Comparison of ENCODE assay signal across 9 mouse cellular contexts in the genomic region with DNA sequence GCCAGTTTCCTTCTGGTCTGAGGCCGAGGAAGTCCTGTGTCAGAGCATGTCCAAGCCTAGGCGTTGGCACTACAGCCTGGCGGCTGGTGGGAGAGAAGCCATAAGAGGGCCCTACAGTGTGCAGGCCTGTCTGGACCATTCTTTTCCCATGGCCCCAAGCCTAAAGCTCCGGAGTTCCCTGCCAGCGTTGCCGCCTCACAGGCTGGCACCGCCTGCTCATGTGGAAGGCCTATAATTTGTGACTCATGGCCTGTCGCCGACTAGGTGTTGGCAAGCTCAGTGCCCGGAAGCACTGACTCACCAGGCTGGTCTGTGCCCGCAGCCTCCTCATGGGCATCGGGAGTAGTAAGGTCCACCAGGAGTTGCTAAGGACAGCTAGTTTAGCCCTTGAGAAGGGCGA. TPM values are rescaled to one million over a fixed set of nuclear protein-coding genes. Genes with fewer than 3 reads are reported as not detected.
DNase-seq lines count a peak whose midpoint lies in the region; ATAC-seq lines count a peak whose summit lies in the region.
"Had no signal": no experiment of that assay in that cellular context is flagged by ENCODE, and none has a peak within 500 bp of the region (broad histone marks: within the 10 kb centered on the region; RNA-seq: fewer than 3 reads in every experiment).

No protein-coding gene starts in this region.

- H3K9ac ChIP-seq in heart, embryonic 12.5 days, result no peak overlapping the region
- no peak overlapping the region for H3K9ac ChIP-seq in neural tube, embryonic 14.5 days (replicated peaks; ENCODE audit: low read depth, low read length)
- H3K9ac ChIP-seq in intestine, embryonic 15.5 days, result no peak overlapping the region
- H3K9ac ChIP-seq: neural tube, embryonic 12.5 days had no signal

- WGBS in heart, embryonic 12.5 days, result 87% methylated on average over 13 of the region's 13 CpGs
- 85% methylated on average over 13 of the region's 13 CpGs for WGBS in neural tube, embryonic 14.5 days
- WGBS in intestine, embryonic 15.5 days, result 93% methylated on average over 13 of the region's 13 CpGs

- no peaks in the 10 kb centered on the region for H3K27me3 ChIP-seq in heart, embryonic 12.5 days (replicated peaks)
- no peaks in the 10 kb centered on the region for H3K27me3 ChIP-seq in neural tube, embryonic 14.5 days (ENCODE audit: control insufficient read depth, insufficient read depth, low read length)
- H3K27me3 ChIP-seq in intestine, embryonic 15.5 days (replicated peaks), result no peaks in the 10 kb centered on the region
- H3K27me3 ChIP-seq: neural tube, embryonic 12.5 days had no signal

- H3K36me3 ChIP-seq in heart, embryonic 12.5 days, result no peaks in the 10 kb centered on the region
- no peaks in the 10 kb centered on the region for H3K36me3 ChIP-seq in neural tube, embryonic 14.5 days (ENCODE audit: control insufficient read depth, insufficient read depth, low read length)
- H3K36me3 ChIP-seq in intestine, embryonic 15.5 days, result no peaks in the 10 kb centered on the region
- H3K36me3 ChIP-seq: neural tube, embryonic 12.5 days had no signal

- peak; percentile 30 to 50 for DNase-seq in heart, adult 18-20 months
- peak; percentile 95 for DNase-seq in MN1 (ENCODE audit: low spot score)
- peak; percentile 93 to 94 for DNase-seq in cerebellum, postnatal 25 days
- DNase-seq in kidney, adult 8-10 months, result peak; percentile 50 to 73
- no peak for DNase-seq in T-cell, adult 2 months (ENCODE audit: low spot score)

- H3K4me1 ChIP-seq in heart, embryonic 12.5 days (replicated peaks), result peaks cover 11% of the 10 kb centered on the region; the same call in 1 of the 2 replicates
- 0 out of 2 replicates have a peak, but pooled peaks cover 2% of the 10 kb centered on the region for H3K4me1 ChIP-seq in neural tube, embryonic 14.5 days (ENCODE audit: control insufficient read depth, insufficient read depth, low read length)
- H3K4me1 ChIP-seq in intestine, embryonic 15.5 days (replicated peaks), result 0 out of 2 replicates have a peak, but pooled peaks cover 10% of the 10 kb centered on the region
- H3K4me1 ChIP-seq: neural tube, embryonic 12.5 days had no signal

- no peak overlapping the region for H3K4me2 ChIP-seq in heart, embryonic 12.5 days
- H3K4me2 ChIP-seq in neural tube, embryonic 14.5 days (ENCODE audit: low read depth, low read length), result no peak overlapping the region
- no peak overlapping the region for H3K4me2 ChIP-seq in intestine, embryonic 15.5 days (replicated peaks)
- H3K4me2 ChIP-seq: neural tube, embryonic 12.5 days had no signal

- H3K4me3 ChIP-seq in heart, embryonic 12.5 days, result no peak overlapping the region
- H3K4me3 ChIP-seq in neural tube, embryonic 14.5 days (ENCODE audit: low read depth, low read length), result no peak overlapping the region
- H3K4me3 ChIP-seq in intestine, embryonic 15.5 days (replicated peaks), result no peak overlapping the region
- H3K4me3 ChIP-seq: neural tube, embryonic 12.5 days had no signal

- no peaks in the 10 kb centered on the region; the same call in 1 of the 2 replicates for H3K9me3 ChIP-seq in heart, embryonic 12.5 days (replicated peaks)
- H3K9me3 ChIP-seq in neural tube, embryonic 14.5 days (ENCODE audit: control insufficient read depth, low read length), result no peaks in the 10 kb centered on the region
- no peaks in the 10 kb centered on the region for H3K9me3 ChIP-seq in intestine, embryonic 15.5 days
- H3K9me3 ChIP-seq: neural tube, embryonic 12.5 days had no signal

- no peak for ATAC-seq in heart, embryonic 12.5 days (ENCODE audit: insufficient number of reproducible peaks, low FRiP score)
- ATAC-seq in neural tube, embryonic 14.5 days (ENCODE audit: low read depth), result peak; percentile 41; the same call in 1 of the 2 replicates
- ATAC-seq in intestine, embryonic 15.5 days, result no peak

- H3K27ac ChIP-seq in heart, embryonic 12.5 days (ENCODE audit: poor library complexity, severe bottlenecking), result no peak overlapping the region
- H3K27ac ChIP-seq in neural tube, embryonic 14.5 days (ENCODE audit: low read depth, low read length), result no peak overlapping the region
- H3K27ac ChIP-seq in intestine, embryonic 15.5 days, result no peak overlapping the region
- H3K27ac ChIP-seq: neural tube, embryonic 12.5 days had no signal

RNA-seq across cellular contexts. Expression of a gene that starts 27.0 kb away (rescaled TPM):
- 1,000 to 10,000 TPM; 1,073 to 1,213 TPM for total RNA-seq in heart, adult 18-20 months (2021)
- 423 and 426 TPM in 2 replicates for polyA plus RNA-seq in heart, embryonic 12.5 days (2016; fragmentation: Nextera tagmentation; extraction: Ambion mirVana)
- 282 and 283 TPM in 2 replicates for polyA plus RNA-seq in neural tube, embryonic 14.5 days (2014; fragmentation: Nextera tagmentation; extraction: Ambion mirVana)
- polyA plus RNA-seq in intestine, embryonic 15.5 days (2015; fragmentation: Nextera tagmentation; extraction: Ambion mirVana), result 287 and 295 TPM in 2 replicates

RNA-seq across cellular contexts. Expression of a gene that starts 50.8 kb away (rescaled TPM):
- 1 to 10 TPM in 1 of 2 experiments, under 1 TPM in 1; 0.55 to 6.6 TPM for total RNA-seq in heart, adult 18-20 months (2021)
- 6.3 and 6.5 TPM in 2 replicates for polyA plus RNA-seq in heart, embryonic 12.5 days (2016; fragmentation: Nextera tagmentation; extraction: Ambion mirVana)
- 3.5 and 7.0 TPM in 2 replicates for polyA plus RNA-seq in neural tube, embryonic 14.5 days (2014; fragmentation: Nextera tagmentation; extraction: Ambion mirVana)
- polyA plus RNA-seq in intestine, embryonic 15.5 days (2015; fragmentation: Nextera tagmentation; extraction: Ambion mirVana), result 6.9 and 8.2 TPM in 2 replicates
